Comparison of ENCODE assay signal across 9 mouse cellular contexts in the genomic region with DNA sequence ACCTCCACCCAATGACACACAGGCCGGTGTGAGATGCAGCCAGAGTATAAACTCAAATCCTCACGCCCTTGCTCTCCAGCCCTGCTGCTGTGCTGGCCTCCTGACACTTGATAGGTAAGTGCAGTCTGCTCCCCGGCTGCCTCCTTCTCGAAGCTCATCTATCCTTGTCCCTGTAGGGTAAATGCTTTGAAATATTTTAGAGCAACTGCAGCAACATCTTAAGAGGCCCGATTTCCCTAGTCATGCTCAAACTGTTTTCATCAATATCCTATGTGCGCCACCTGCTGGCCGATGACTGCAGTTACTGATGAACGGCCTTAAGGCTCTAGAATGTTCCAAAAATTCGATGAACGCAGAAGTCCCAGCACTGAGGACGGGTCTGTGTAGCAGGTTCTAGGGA. TPM values are rescaled to one million over a fixed set of nuclear protein-coding genes. Genes with fewer than 3 reads are reported as not detected.
DNase-seq lines count a peak whose midpoint lies in the region; ATAC-seq and TF ChIP-seq lines count a peak whose summit lies in the region.
"Had no signal": no experiment of that assay in that cellular context is flagged by ENCODE, and none has a peak within 500 bp of the region (broad histone marks: within the 10 kb centered on the region; RNA-seq: fewer than 3 reads in every experiment).

No protein-coding gene starts in this region.

- WGBS in kidney, postnatal 0 days = 25% methylated on average over 11 of the region's 11 CpGs
- WGBS in limb, embryonic 15.5 days = 30% methylated on average over 11 of the region's 11 CpGs
- 44% methylated on average over 11 of the region's 11 CpGs for WGBS in neural tube, embryonic 11.5 days

- no peaks in the 10 kb centered on the region for H3K9me3 ChIP-seq in kidney, postnatal 0 days (replicated peaks; ENCODE audit: low read length)
- H3K9me3 ChIP-seq in limb, embryonic 15.5 days = no peaks in the 10 kb centered on the region
- H3K9me3 ChIP-seq in neural tube, embryonic 11.5 days (ENCODE audit: control insufficient read depth, low read length) = no peaks in the 10 kb centered on the region

- peak; percentile 81 for DNase-seq in CD4-positive, CD25-positive, alpha-beta regulatory T cell, adult 2 months (ENCODE audit: low read depth, low spot score)
- DNase-seq in adrenal gland, postnatal 25 days = peak; percentile 76
- DNase-seq in embryo, embryonic 9.5 days (ENCODE audit: extremely low spot score) = peak; percentile 68
- peak; percentile 53 for DNase-seq in heart, adult 8-10 months (ENCODE audit: low spot score)
- peak; percentile 94 for DNase-seq in kidney, postnatal 0 days (ENCODE audit: low spot score)
- DNase-seq in neural tube, embryonic 11.5 days (ENCODE audit: low spot score) = peak; percentile 80

- peak; percentile 45; the same call in 1 of the 2 replicates for ATAC-seq in kidney, postnatal 0 days (replicated peaks; ENCODE audit: low FRiP score, low read depth)
- peak; percentile 12; the same call in 1 of the 2 replicates for ATAC-seq in limb, embryonic 15.5 days (ENCODE audit: insufficient number of reproducible peaks, low FRiP score, low TSS enrichment, low read depth)
- ATAC-seq in neural tube, embryonic 11.5 days (ENCODE audit: insufficient read depth, low FRiP score, low TSS enrichment) = peak; percentile 43; the same call in 1 of the 2 replicates

- 0 out of 2 replicates have a peak, but pooled peaks cover 3% of the 10 kb centered on the region for H3K4me1 ChIP-seq in kidney, postnatal 0 days (replicated peaks; ENCODE audit: insufficient read depth, low read length)
- peaks cover 2% of the 10 kb centered on the region; the same call in 1 of the 2 replicates for H3K4me1 ChIP-seq in limb, embryonic 15.5 days
- no peaks in the 10 kb centered on the region for H3K4me1 ChIP-seq in neural tube, embryonic 11.5 days (ENCODE audit: control insufficient read depth, insufficient read depth, low read length)
- H3K4me1 ChIP-seq in testis, adult 2 months (ENCODE audit: control insufficient read depth, insufficient read depth, low read length) = 0 out of 2 replicates have a peak, but pooled peaks cover 2% of the 10 kb centered on the region

- H3K4me3 ChIP-seq in kidney, postnatal 0 days (replicated peaks; ENCODE audit: low read depth, low read length) = no peak overlapping the region
- no peak overlapping the region for H3K4me3 ChIP-seq in limb, embryonic 15.5 days
- H3K4me3 ChIP-seq in neural tube, embryonic 11.5 days (ENCODE audit: low read depth, low read length) = no peak overlapping the region
- no peak overlapping the region for H3K4me3 ChIP-seq in testis, adult 2 months (ENCODE audit: control insufficient read depth, low read depth, low read length)

- peak; percentile 93 for TF ChIP-seq CTCF in kidney, postnatal 0 days (IDR thresholded peaks at IDR 0.05; ENCODE audit: low read depth)
- TF ChIP-seq CTCF in testis, adult 2 months (IDR thresholded peaks at IDR 0.05; ENCODE audit: control insufficient read depth, insufficient read depth, insufficient replicate concordance, low read depth, low read length) = peak; percentile 51; the same call in 1 of the 2 replicates

- TF ChIP-seq POLR2A in testis, adult 2 months (IDR thresholded peaks at IDR 0.05; ENCODE audit: control insufficient read depth, low read depth, low read length) = no peak

- no peak overlapping the region for H3K9ac ChIP-seq in kidney, postnatal 0 days (ENCODE audit: low read depth, low read length)
- no peak overlapping the region for H3K9ac ChIP-seq in limb, embryonic 15.5 days
- H3K9ac ChIP-seq in neural tube, embryonic 11.5 days (ENCODE audit: low read length) = no peak overlapping the region

- no peak overlapping the region for H3K4me2 ChIP-seq in kidney, postnatal 0 days (ENCODE audit: low read length)
- H3K4me2 ChIP-seq in limb, embryonic 15.5 days = no peak overlapping the region
- H3K4me2 ChIP-seq in neural tube, embryonic 11.5 days (ENCODE audit: low read depth) = no peak overlapping the region

- H3K36me3 ChIP-seq in kidney, postnatal 0 days (ENCODE audit: insufficient read depth, low read length) = no peaks in the 10 kb centered on the region
- H3K36me3 ChIP-seq in limb, embryonic 15.5 days = no peaks in the 10 kb centered on the region
- H3K36me3 ChIP-seq in neural tube, embryonic 11.5 days (ENCODE audit: control insufficient read depth, insufficient read depth, low read length) = no peaks in the 10 kb centered on the region
- no peaks in the 10 kb centered on the region for H3K36me3 ChIP-seq in testis, adult 2 months (ENCODE audit: control insufficient read depth, insufficient read depth, low read length)

- no peak overlapping the region for H3K27ac ChIP-seq in kidney, postnatal 0 days
- no peak overlapping the region for H3K27ac ChIP-seq in limb, embryonic 15.5 days
- H3K27ac ChIP-seq in neural tube, embryonic 11.5 days (ENCODE audit: low read depth, low read length) = no peak overlapping the region
- no peak overlapping the region for H3K27ac ChIP-seq in testis, adult 2 months (ENCODE audit: control insufficient read depth, insufficient read depth, low read depth, low read length)

- no peaks in the 10 kb centered on the region for H3K27me3 ChIP-seq in kidney, postnatal 0 days (ENCODE audit: insufficient read depth, low read length)
- no peaks in the 10 kb centered on the region for H3K27me3 ChIP-seq in limb, embryonic 15.5 days
- H3K27me3 ChIP-seq in neural tube, embryonic 11.5 days (ENCODE audit: control insufficient read depth, insufficient read depth, low read length) = no peaks in the 10 kb centered on the region
- no peaks in the 10 kb centered on the region for H3K27me3 ChIP-seq in testis, adult 2 months (ENCODE audit: control insufficient read depth, insufficient read depth, low read length)

RNA-seq across cellular contexts. Expression of a gene that starts 58.1 kb away (rescaled TPM):
- total RNA-seq in adrenal gland, postnatal 25 days (2021) = not detected in 2 replicates
- total RNA-seq in heart, adult 8-10 months (2022) = under 1 TPM in 1 of 4 experiments, not detected in 3; 0.20 TPM
- polyA plus RNA-seq in kidney, postnatal 0 days (2015; fragmentation: Nextera tagmentation; extraction: Ambion mirVana) = not detected in 2 replicates
- polyA plus RNA-seq in limb, embryonic 15.5 days (2015; fragmentation: Nextera tagmentation; extraction: Ambion mirVana) = not detected in 2 replicates
- polyA plus RNA-seq in neural tube, embryonic 11.5 days (2014; fragmentation: Nextera tagmentation; extraction: Ambion mirVana) = 0.24 TPM in 1 of 2 replicates, not detected in the other
- polyA plus RNA-seq in testis, adult 2 months (2012; rRNA removed) = 12.8 and 14.7 TPM in 2 replicates
- total RNA-seq: gastrocnemius, adult 8-10 months had no signal

Comparison
In these comparisons a context has a peak if more than half of its experiments do, and no peak if none do; other contexts are left out.
1. RNA of a gene that starts 58.1 kb away (polyA plus RNA-seq): 12.8 to 14.7 TPM in testis, adult 2 months; not detected in limb, embryonic 15.5 days, not detected in kidney, postnatal 0 days and 0.24 TPM in neural tube, embryonic 11.5 days; every median in the first group is over 10 times any median in the second.
2. Peak in every context shown above with its lines, with median percentiles within 50 percentile points of each other: DNase-seq and ATAC-seq.